Mouse (Mus musculus) hindlimb bud, embryonic 11.5 days (tissue): ENCODE measurements around the gene Themis2.
"Not testable (repeated sequence)": the region's sequence is repeated elsewhere in the genome, so short reads cannot be mapped to it uniquely, and the experiment has no call there.

Source experiments
- DNase-seq: peaks from one replicate; pipeline ENCODE4 v3.0.0-alpha.2; 2012; ENCODE audit warnings: low read depth, low spot score; ENCODE audit errors: extremely low spot score

The Themis2 gene

GRCm38 (mm10) chr4:132760296-132760695 lies 35.9 kb downstream of the Themis2 start:
- no peak for DNase-seq

- DNase-seq, result no peak
Measured at GRCm38 (mm10) chr4:132757633-132758351, 38.4 kb downstream of the Themis2 start.

DNA sequence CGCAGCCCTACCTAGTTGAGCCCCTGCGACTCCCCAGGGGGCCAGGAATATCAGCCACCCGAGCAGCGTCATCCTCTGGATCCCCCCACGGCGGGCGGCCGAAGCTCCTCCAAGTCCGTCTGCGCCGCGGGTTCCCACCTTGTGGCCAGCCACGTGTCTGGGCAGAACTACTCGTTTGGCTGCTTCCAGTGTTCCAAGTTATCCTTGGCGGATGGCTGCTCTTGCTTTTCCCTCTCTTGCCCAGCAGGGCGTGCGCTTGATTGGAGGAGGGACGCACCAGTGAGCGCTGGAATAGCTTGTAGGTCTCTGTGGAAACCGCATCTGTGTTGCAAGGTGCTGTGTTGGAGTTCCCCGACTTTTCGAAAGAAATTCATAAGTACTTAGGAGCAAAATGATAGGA lies 39.2 kb downstream of the Themis2 start, which contains the start of gene Smpdl3b:
TSS of gene Smpdl3b (minus strand) at position 279 of the 400 bp plus-strand sequence.
- DNase-seq, result peak; percentile 50

DNA sequence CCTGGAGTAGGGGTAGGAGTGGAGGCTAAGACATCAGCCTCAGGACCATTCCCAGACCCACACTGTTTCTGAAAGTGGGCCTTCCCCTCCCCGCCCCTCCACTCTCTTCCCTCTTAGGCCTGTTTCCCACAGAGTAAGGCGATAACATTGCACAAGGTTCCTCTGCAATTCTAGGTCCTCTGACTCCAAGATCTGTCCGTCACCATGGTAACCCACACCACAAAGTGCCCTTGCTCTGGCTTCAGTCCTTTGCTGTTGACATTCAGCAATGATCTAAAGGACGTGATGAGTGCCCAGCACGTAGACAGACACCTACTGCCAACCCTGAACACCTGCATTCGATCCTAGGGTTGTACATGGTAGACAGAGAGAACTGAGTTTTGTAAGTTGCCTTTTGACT lies 43.2 kb downstream of the Themis2 start:
- no peak for DNase-seq

GRCm38 (mm10) chr4:132749258-132749982 lies 46.8 kb downstream of the Themis2 start:
- no peak for DNase-seq

DNA sequence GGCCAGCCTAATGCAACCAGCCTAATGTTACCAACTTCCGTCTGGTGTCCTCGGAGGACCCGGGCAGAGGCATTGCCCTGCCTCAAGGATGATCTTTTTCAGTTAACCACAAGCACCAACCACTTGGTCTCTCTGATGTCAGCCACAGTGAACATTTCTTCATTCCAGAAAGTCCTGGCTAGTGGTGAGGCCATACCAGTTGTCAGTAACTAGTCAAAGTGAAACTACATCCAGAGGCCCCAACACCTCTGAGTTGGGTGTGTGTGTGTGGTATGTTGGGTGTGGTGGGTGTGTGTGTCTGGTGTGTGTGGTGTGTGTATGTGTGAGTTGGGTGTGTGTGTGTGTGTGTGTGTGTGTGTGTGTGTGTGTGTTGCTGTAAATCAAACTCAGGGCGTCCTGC lies 47.4 kb downstream of the Themis2 start:
- DNase-seq, result no peak

DNA sequence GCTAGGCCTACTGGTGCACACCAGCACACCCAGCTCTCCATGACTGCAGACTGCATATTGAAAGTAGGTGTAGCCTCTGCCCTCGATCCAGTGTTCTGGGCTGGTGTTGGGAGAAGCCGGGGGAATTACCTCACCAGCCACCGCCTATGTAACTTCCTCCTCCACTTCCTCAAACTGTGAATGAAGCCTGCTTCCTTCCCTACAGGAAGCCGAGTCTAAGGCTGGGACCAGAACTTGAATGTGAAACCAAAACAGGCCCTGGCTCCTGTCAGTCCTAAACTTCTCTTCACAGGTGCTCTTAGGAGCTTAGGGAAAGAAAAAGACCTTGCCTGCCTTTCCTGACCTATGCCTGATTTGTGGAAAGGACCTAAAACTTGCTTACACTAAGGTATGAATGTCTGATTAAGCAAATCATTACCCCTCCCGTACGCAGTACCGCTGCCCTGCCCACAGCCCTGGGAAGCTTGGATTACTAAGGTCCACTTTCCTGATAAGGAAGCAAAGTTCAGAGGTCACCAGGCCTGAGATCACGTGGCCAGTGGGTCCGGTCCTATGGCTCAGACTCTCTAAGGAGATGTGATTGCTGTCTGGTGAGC lies 48.4 kb downstream of the Themis2 start:
- DNase-seq, result no peak

GRCm38 (mm10) chr4:132746911-132747517 lies 49.2 kb downstream of the Themis2 start:
- DNase-seq, result no peak

DNA sequence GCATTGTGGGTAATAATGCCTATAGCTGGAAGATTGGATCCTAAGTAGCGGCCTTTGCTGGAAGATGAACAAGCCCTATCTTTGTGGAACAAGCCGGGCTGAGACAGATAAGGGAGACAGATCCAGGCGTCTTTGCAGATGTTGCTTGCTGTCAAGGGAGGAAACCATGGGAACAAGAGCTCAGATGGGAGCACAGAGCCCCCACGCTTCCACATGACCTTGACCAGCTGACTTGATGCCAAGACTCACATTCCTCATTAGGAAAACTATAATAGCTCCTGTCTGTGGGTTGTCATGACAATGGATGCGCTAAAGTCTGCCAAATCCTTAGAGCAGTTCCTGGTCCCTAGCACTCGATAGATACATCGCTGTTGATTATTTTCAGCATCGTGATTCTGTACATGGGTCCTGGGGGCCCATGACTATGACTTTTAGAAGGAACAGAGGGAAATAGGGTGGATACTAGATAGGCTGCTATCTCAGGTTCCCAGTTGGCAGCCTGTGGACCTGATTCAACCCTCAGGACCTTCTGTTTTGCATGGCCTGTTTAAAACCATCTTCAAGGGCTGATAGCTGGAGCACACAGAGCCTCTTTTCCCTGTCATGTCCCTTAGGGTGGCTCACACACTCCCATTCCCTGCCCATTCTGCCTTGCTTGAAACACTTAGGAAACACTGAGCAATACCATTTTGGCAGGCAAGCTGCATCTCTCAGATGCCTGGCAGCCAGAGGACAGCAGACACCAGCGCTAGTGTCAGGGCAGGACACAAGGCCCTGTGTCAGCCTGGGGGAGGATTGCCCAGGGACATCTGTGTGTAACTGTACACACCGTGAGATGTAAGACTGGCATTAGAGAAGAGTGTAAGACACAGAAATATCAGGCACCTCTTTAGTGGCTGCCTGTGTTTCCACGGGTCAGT lies 51.9 kb downstream of the Themis2 start:
- no peak for DNase-seq

GRCm38 (mm10) chr4:132741491-132741890 lies 54.7 kb downstream of the Themis2 start:
- no peak for DNase-seq

GRCm38 (mm10) chr4:132737154-132737553 lies 59.0 kb downstream of the Themis2 start:
- DNase-seq, result not testable (repeated sequence)

DNA sequence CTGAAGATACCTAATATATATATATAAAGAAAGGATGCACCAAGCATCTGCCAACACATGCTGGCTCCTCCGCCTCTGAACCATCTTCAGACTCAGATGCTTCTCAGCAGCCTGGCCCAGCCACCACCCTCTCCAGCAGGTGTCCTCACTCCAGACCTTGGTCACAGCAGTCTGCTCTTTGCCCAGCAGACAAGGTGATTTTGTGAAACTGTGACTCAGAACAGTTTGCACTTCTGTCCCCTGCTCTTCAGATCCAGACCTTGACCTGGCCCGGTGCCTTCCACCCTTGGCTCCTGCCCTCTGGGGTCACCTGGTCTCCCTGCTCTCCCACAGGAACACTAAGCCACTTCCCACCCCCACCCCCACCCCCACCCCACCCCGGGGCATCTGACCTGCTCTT lies 60.3 kb downstream of the Themis2 start:
- no peak for DNase-seq

- no peak for DNase-seq
Measured at GRCm38 (mm10) chr4:132735389-132735788, 60.8 kb downstream of the Themis2 start.

GRCm38 (mm10) chr4:132734766-132735165 lies 61.4 kb downstream of the Themis2 start:
- DNase-seq, result no peak

GRCm38 (mm10) chr4:132733071-132733770 lies 63.0 kb downstream of the Themis2 start:
- DNase-seq, result no peak

DNA sequence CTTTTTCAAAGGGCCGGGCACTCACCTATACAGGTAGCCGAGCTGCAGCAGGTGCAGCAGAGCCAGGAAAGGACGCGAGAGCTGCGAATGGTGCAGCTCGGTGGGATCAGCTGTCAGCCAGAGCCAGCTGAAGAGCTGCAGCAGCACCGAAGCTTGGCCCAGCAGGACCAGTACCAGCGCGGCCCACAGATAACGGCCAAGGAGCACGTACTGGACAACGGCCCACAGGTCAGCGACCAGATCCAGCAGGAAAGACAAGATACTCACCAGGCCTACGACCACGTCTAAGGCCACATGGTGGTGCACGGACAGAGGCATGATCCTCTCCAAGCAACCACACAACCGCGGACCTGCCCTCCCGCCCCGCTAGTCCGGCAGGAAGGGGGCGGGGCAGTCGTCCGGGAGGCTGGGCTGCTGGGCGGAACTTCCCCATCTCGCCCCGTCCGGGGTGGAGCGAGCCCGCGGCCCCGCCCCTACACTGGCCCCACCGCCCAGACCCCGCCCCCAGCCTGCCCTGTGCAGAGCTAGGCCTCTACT lies 64.0 kb downstream of the Themis2 start, which contains the start of gene Xkr8:
TSS of gene Xkr8 (minus strand) at position 399 of the 537 bp plus-strand sequence.
- peak; percentile 16 for DNase-seq
